In the genomic region with DNA sequence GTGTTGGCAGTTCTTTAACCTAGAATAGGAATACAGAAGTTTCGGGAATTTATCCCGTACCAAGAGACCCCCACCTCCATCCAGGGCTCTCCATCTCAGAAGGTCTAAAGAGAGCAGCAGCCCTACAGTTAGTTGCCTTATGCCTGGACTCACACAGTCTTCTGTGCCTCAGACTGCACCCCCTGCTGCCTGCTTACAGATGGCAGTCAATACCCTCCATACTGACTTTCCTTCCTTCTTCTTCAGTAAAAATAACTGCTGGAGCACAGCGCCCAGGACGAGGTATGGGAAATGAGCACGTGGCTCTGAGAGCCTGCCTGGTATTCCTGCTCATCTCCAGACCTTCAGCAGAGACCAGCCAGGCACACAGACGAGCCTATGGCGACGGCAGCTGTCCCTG, we compare ENCODE assay signal across 22 mouse cellular contexts. TPM values are rescaled to one million over a fixed set of nuclear protein-coding genes. Genes with fewer than 3 reads are reported as not detected.
DNase-seq lines count a peak whose midpoint lies in the region; ATAC-seq and TF ChIP-seq lines count a peak whose summit lies in the region.
"Had no signal": no experiment of that assay in that cellular context is flagged by ENCODE, and none has a peak within 500 bp of the region (broad histone marks: within the 10 kb centered on the region; RNA-seq: fewer than 3 reads in every experiment).

No protein-coding gene starts in this region.

- H3K9me3 ChIP-seq in heart, embryonic 12.5 days (replicated peaks), result no peaks in the 10 kb centered on the region
- H3K9me3 ChIP-seq in liver, embryonic 13.5 days (replicated peaks), result no peaks in the 10 kb centered on the region
- H3K9me3 ChIP-seq in liver, embryonic 11.5 days (ENCODE audit: control insufficient read depth, low read length), result no peaks in the 10 kb centered on the region
- no peaks in the 10 kb centered on the region for H3K9me3 ChIP-seq in stomach, embryonic 16.5 days (replicated peaks; ENCODE audit: control insufficient read depth, low read length)
- H3K9me3 ChIP-seq: embryonic facial prominence, embryonic 10.5 days; hindbrain, embryonic 13.5 days had no signal

- H3K27ac ChIP-seq in heart, embryonic 12.5 days (ENCODE audit: poor library complexity, severe bottlenecking), result no peak overlapping the region
- peak overlapping the region; percentile 100 for H3K27ac ChIP-seq in liver, embryonic 13.5 days
- H3K27ac ChIP-seq in liver, embryonic 11.5 days (ENCODE audit: low read depth, low read length), result no peak overlapping the region
- no peak overlapping the region for H3K27ac ChIP-seq in stomach, embryonic 16.5 days (ENCODE audit: low read length)
- H3K27ac ChIP-seq: embryonic facial prominence, embryonic 10.5 days; gastrocnemius, adult 2 months; heart, adult 2 months; hindbrain, embryonic 13.5 days had no signal

- H3K4me1 ChIP-seq in heart, embryonic 12.5 days (replicated peaks), result peaks cover 12% of the 10 kb centered on the region
- H3K4me1 ChIP-seq in liver, embryonic 13.5 days (replicated peaks), result peaks cover 83% of the 10 kb centered on the region
- H3K4me1 ChIP-seq in liver, embryonic 11.5 days (replicated peaks; ENCODE audit: control insufficient read depth, insufficient read depth, low read length), result peaks cover 31% of the 10 kb centered on the region
- H3K4me1 ChIP-seq in stomach, embryonic 16.5 days (ENCODE audit: control insufficient read depth, insufficient read depth, low read length), result peaks cover 4% of the 10 kb centered on the region; the same call in 1 of the 2 replicates

- H3K9ac ChIP-seq in heart, embryonic 12.5 days, result no peak overlapping the region
- no peak overlapping the region for H3K9ac ChIP-seq in liver, embryonic 13.5 days
- H3K9ac ChIP-seq in liver, embryonic 11.5 days (ENCODE audit: low read depth, low read length), result no peak overlapping the region
- H3K9ac ChIP-seq in stomach, embryonic 16.5 days (ENCODE audit: low read length), result 0 out of 2 replicates have a peak overlapping the region, but pooled peaks have one; percentile 10

- H3K4me2 ChIP-seq in heart, embryonic 12.5 days, result no peak overlapping the region
- H3K4me2 ChIP-seq in liver, embryonic 13.5 days, result no peak overlapping the region
- H3K4me2 ChIP-seq in liver, embryonic 11.5 days, result no peak overlapping the region
- H3K4me2 ChIP-seq in stomach, embryonic 16.5 days (ENCODE audit: low read depth, low read length), result no peak overlapping the region
- H3K4me2 ChIP-seq: hindbrain, embryonic 13.5 days had no signal

- peak; percentile 85 for DNase-seq in heart, adult 11 months
- DNase-seq in liver, embryonic 13.5 days, result no peak
- no peak for DNase-seq in liver, embryonic 11.5 days (ENCODE audit: low spot score)
- DNase-seq in brain, embryonic 14.5 days (ENCODE audit: low read depth), result no peak
- no peak for DNase-seq in right cerebral cortex, postnatal 25 days
- DNase-seq in cerebellum, postnatal 36 days, result no peak
- DNase-seq: adrenal gland, postnatal 36 days; B cell, adult 2 months; cerebellum, postnatal 14 days; gastrocnemius, adult 2 months; heart, adult 2 months; heart, postnatal 10 days; kidney, adult 18-20 months; kidney, postnatal 25 days; lung, postnatal 36 days; thymus, adult 2 months had no signal

- no peak for TF ChIP-seq POLR2A in brain, embryonic 14.5 days (IDR thresholded peaks at IDR 0.05; ENCODE audit: borderline replicate concordance, extremely low read depth, insufficient read depth, insufficient read length, poor library complexity, severe bottlenecking)

- peaks cover 60% of the 10 kb centered on the region for H3K36me3 ChIP-seq in heart, embryonic 12.5 days
- peaks cover 81% of the 10 kb centered on the region for H3K36me3 ChIP-seq in liver, embryonic 13.5 days
- H3K36me3 ChIP-seq in liver, embryonic 11.5 days (ENCODE audit: control insufficient read depth, insufficient read depth, low read length), result peaks cover 36% of the 10 kb centered on the region
- H3K36me3 ChIP-seq in stomach, embryonic 16.5 days (ENCODE audit: control insufficient read depth, insufficient read depth, low read length), result peaks cover 13% of the 10 kb centered on the region

- no peak overlapping the region for H3K4me3 ChIP-seq in heart, embryonic 12.5 days
- H3K4me3 ChIP-seq in liver, embryonic 13.5 days (replicated peaks), result no peak overlapping the region
- no peak overlapping the region for H3K4me3 ChIP-seq in liver, embryonic 11.5 days (ENCODE audit: low read depth, low read length)
- H3K4me3 ChIP-seq in stomach, embryonic 16.5 days (replicated peaks; ENCODE audit: low read length), result no peak overlapping the region
- H3K4me3 ChIP-seq: embryonic facial prominence, embryonic 10.5 days; erythroblast, embryonic 14.5 days; gastrocnemius, adult 2 months; heart, adult 2 months; hindbrain, embryonic 13.5 days had no signal

- 82% methylated on average over 8 of the region's 8 CpGs for WGBS in heart, embryonic 12.5 days
- WGBS in liver, embryonic 13.5 days (ENCODE audit: insufficient replicate concordance), result 85% methylated on average over 8 of the region's 8 CpGs
- 79% methylated on average over 8 of the region's 8 CpGs for WGBS in liver, embryonic 11.5 days
- WGBS in stomach, embryonic 16.5 days, result 77% methylated on average over 8 of the region's 8 CpGs

- ATAC-seq in heart, embryonic 12.5 days (ENCODE audit: insufficient number of reproducible peaks, low FRiP score), result no peak
- no peak for ATAC-seq in liver, embryonic 13.5 days (ENCODE audit: low read depth)
- ATAC-seq in liver, embryonic 11.5 days (replicated peaks; ENCODE audit: low FRiP score), result no peak
- no peak for ATAC-seq in stomach, embryonic 16.5 days (ENCODE audit: insufficient read depth, low FRiP score)
- ATAC-seq: forebrain, embryonic 14.5 days had no signal

- H3K27me3 ChIP-seq in heart, embryonic 12.5 days (replicated peaks), result no peaks in the 10 kb centered on the region
- no peaks in the 10 kb centered on the region for H3K27me3 ChIP-seq in liver, embryonic 13.5 days
- H3K27me3 ChIP-seq in liver, embryonic 11.5 days (replicated peaks; ENCODE audit: control insufficient read depth, insufficient read depth, low read length), result no peaks in the 10 kb centered on the region
- H3K27me3 ChIP-seq in stomach, embryonic 16.5 days (ENCODE audit: control insufficient read depth, insufficient read depth, low read length), result no peaks in the 10 kb centered on the region
- H3K27me3 ChIP-seq: hindbrain, embryonic 13.5 days had no signal

- TF ChIP-seq CTCF in brain, embryonic 14.5 days (IDR thresholded peaks at IDR 0.05; ENCODE audit: borderline replicate concordance, extremely low read depth, insufficient read depth, insufficient read length), result peak; percentile 14; the same call in 1 of the 2 replicates

RNA-seq across cellular contexts. Expression of a gene that starts 4.8 kb away (rescaled TPM):
- polyA plus RNA-seq in heart, embryonic 12.5 days (2016; fragmentation: Nextera tagmentation; extraction: Ambion mirVana), result 74.3 and 75.1 TPM in 2 replicates
- 16.8 and 19.3 TPM in 2 replicates for polyA plus RNA-seq in liver, embryonic 13.5 days (2015; fragmentation: Nextera tagmentation; extraction: Ambion mirVana)
- 64.0 and 70.8 TPM in 2 replicates for polyA plus RNA-seq in liver, embryonic 11.5 days (2014; fragmentation: Nextera tagmentation; extraction: Ambion mirVana)
- 405 and 652 TPM in 2 replicates for polyA plus RNA-seq in brain, embryonic 14.5 days (2012; rRNA removed)
- polyA plus RNA-seq in stomach, embryonic 16.5 days (2015; fragmentation: Nextera tagmentation; extraction: Ambion mirVana), result 68.6 and 79.4 TPM in 2 replicates

RNA-seq across cellular contexts. Expression of a gene that starts 10.4 kb away (rescaled TPM):
- 21.3 and 23.1 TPM in 2 replicates for polyA plus RNA-seq in heart, embryonic 12.5 days (2016; fragmentation: Nextera tagmentation; extraction: Ambion mirVana)
- polyA plus RNA-seq in liver, embryonic 13.5 days (2015; fragmentation: Nextera tagmentation; extraction: Ambion mirVana), result 8.1 and 8.2 TPM in 2 replicates
- 28.3 and 30.2 TPM in 2 replicates for polyA plus RNA-seq in liver, embryonic 11.5 days (2014; fragmentation: Nextera tagmentation; extraction: Ambion mirVana)
- polyA plus RNA-seq in brain, embryonic 14.5 days (2012; rRNA removed), result 66.7 and 98.2 TPM in 2 replicates
- polyA plus RNA-seq in stomach, embryonic 16.5 days (2015; fragmentation: Nextera tagmentation; extraction: Ambion mirVana), result 71.3 and 77.0 TPM in 2 replicates

RNA-seq across cellular contexts. Expression of a gene that starts 11.1 kb away (rescaled TPM):
- polyA plus RNA-seq in heart, embryonic 12.5 days (2016; fragmentation: Nextera tagmentation; extraction: Ambion mirVana), result 29.7 and 31.5 TPM in 2 replicates
- 39.8 and 45.8 TPM in 2 replicates for polyA plus RNA-seq in liver, embryonic 13.5 days (2015; fragmentation: Nextera tagmentation; extraction: Ambion mirVana)
- 43.1 and 43.4 TPM in 2 replicates for polyA plus RNA-seq in liver, embryonic 11.5 days (2014; fragmentation: Nextera tagmentation; extraction: Ambion mirVana)
- 20.2 and 24.7 TPM in 2 replicates for polyA plus RNA-seq in brain, embryonic 14.5 days (2012; rRNA removed)
- polyA plus RNA-seq in stomach, embryonic 16.5 days (2015; fragmentation: Nextera tagmentation; extraction: Ambion mirVana), result 33.5 and 34.4 TPM in 2 replicates

RNA-seq across cellular contexts. Expression of a gene that starts 19.8 kb away (rescaled TPM):
- polyA plus RNA-seq in heart, embryonic 12.5 days (2016; fragmentation: Nextera tagmentation; extraction: Ambion mirVana), result 20.2 and 21.0 TPM in 2 replicates
- polyA plus RNA-seq in liver, embryonic 13.5 days (2015; fragmentation: Nextera tagmentation; extraction: Ambion mirVana), result 1.8 and 2.1 TPM in 2 replicates
- 3.6 and 5.2 TPM in 2 replicates for polyA plus RNA-seq in liver, embryonic 11.5 days (2014; fragmentation: Nextera tagmentation; extraction: Ambion mirVana)
- polyA plus RNA-seq in brain, embryonic 14.5 days (2012; rRNA removed), result 1.1 and 2.6 TPM in 2 replicates
- polyA plus RNA-seq in stomach, embryonic 16.5 days (2015; fragmentation: Nextera tagmentation; extraction: Ambion mirVana), result 1.2 and 1.4 TPM in 2 replicates
- polyA plus RNA-seq: erythroblast, embryonic 14.5 days had no signal

RNA-seq across cellular contexts. Expression of a gene that starts 35.3 kb away (rescaled TPM):
- polyA plus RNA-seq in heart, embryonic 12.5 days (2016; fragmentation: Nextera tagmentation; extraction: Ambion mirVana), result 1.9 and 2.4 TPM in 2 replicates
- polyA plus RNA-seq in liver, embryonic 13.5 days (2015; fragmentation: Nextera tagmentation; extraction: Ambion mirVana), result 9.3 and 11.0 TPM in 2 replicates
- 21.6 and 26.3 TPM in 2 replicates for polyA plus RNA-seq in liver, embryonic 11.5 days (2014; fragmentation: Nextera tagmentation; extraction: Ambion mirVana)
- 48.7 and 72.4 TPM in 2 replicates for polyA plus RNA-seq in brain, embryonic 14.5 days (2012; rRNA removed)
- polyA plus RNA-seq in stomach, embryonic 16.5 days (2015; fragmentation: Nextera tagmentation; extraction: Ambion mirVana), result 29.3 and 34.3 TPM in 2 replicates
